Mouse (Mus musculus): ENCODE results near the gene Adam12. TPM values are rescaled to one million over a fixed set of nuclear protein-coding genes. Genes with fewer than 3 reads are reported as not detected.

Gene Adam12
- total RNA-seq, 2 experiments from 2014 or later = 4.6 to 6.9 TPM

GRCm38 (mm10) chr7:134031256-134031655 is 200.7 kb downstream of the Adam12 start:
- no peak for DNase-seq
- intact Hi-C loops (cut with DNase I; ENCODE audit: low total_unique reads) = no loop called here

GRCm38 (mm10) chr7:134028281-134028830 is 203.6 kb downstream of the Adam12 start:
- intact Hi-C loops (cut with DNase I; ENCODE audit: low total_unique reads) = no loop called here
- DNase-seq = no peak

- no peak for DNase-seq
- intact Hi-C loops (cut with DNase I; ENCODE audit: low total_unique reads) = no loop called here
Measured at GRCm38 (mm10) chr7:134027020-134027415, 204.9 kb downstream of the Adam12 start.

- DNase-seq = peak; percentile 80
- intact Hi-C loops (cut with DNase I; ENCODE audit: low total_unique reads) = no loop called here
Measured at GRCm38 (mm10) chr7:134026200-134027019, 205.5 kb downstream of the Adam12 start.

- no peak for DNase-seq
- intact Hi-C loops (cut with DNase I; ENCODE audit: low total_unique reads) = no loop called here
Measured at GRCm38 (mm10) chr7:134022157-134022885, 209.6 kb downstream of the Adam12 start.

GRCm38 (mm10) chr7:134015226-134015625 is 216.7 kb downstream of the Adam12 start:
- intact Hi-C loops (cut with DNase I; ENCODE audit: low total_unique reads) = no loop called here
- DNase-seq = no peak

- no peak for DNase-seq
- intact Hi-C loops (cut with DNase I; ENCODE audit: low total_unique reads) = no loop called here
Measured at GRCm38 (mm10) chr7:134014733-134015132, 217.2 kb downstream of the Adam12 start.

GRCm38 (mm10) chr7:134009157-134009556 is 222.8 kb downstream of the Adam12 start:
- intact Hi-C loops (cut with DNase I; ENCODE audit: low total_unique reads) = no loop called here
- no peak for DNase-seq

- intact Hi-C loops (cut with DNase I; ENCODE audit: low total_unique reads) = no loop called here
- no peak for DNase-seq
Measured at GRCm38 (mm10) chr7:134007942-134008361, 224.0 kb downstream of the Adam12 start.

GRCm38 (mm10) chr7:134001581-134001980 is 230.4 kb downstream of the Adam12 start:
- no peak for DNase-seq
- intact Hi-C loops (cut with DNase I; ENCODE audit: low total_unique reads) = no loop called here

GRCm38 (mm10) chr7:133990930-133991329 is 241.0 kb downstream of the Adam12 start:
- intact Hi-C loops (cut with DNase I; ENCODE audit: low total_unique reads) = no loop called here
- no peak for DNase-seq

- intact Hi-C loops (cut with DNase I; ENCODE audit: low total_unique reads) = no loop called here
- no peak for DNase-seq
Measured at GRCm38 (mm10) chr7:133988356-133988755, 243.6 kb downstream of the Adam12 start.

- intact Hi-C loops (cut with DNase I; ENCODE audit: low total_unique reads) = no loop called here
- DNase-seq = no peak
Measured at GRCm38 (mm10) chr7:133986201-133986600, 245.7 kb downstream of the Adam12 start.

GRCm38 (mm10) chr7:133985648-133986047 is 246.3 kb downstream of the Adam12 start:
- intact Hi-C loops (cut with DNase I; ENCODE audit: low total_unique reads) = no loop called here
- DNase-seq = no peak

- no peak for DNase-seq
- intact Hi-C loops (cut with DNase I; ENCODE audit: low total_unique reads) = no loop called here
Measured at GRCm38 (mm10) chr7:133976388-133977122, 255.4 kb downstream of the Adam12 start.

GRCm38 (mm10) chr7:133971086-133971485 is 260.9 kb downstream of the Adam12 start:
- peak; percentile 42 for DNase-seq
- intact Hi-C loops (cut with DNase I; ENCODE audit: low total_unique reads) = no loop called here

GRCm38 (mm10) chr7:133970407-133970806 is 261.5 kb downstream of the Adam12 start:
- no peak for DNase-seq
- intact Hi-C loops (cut with DNase I; ENCODE audit: low total_unique reads) = no loop called here

- intact Hi-C loops (cut with DNase I; ENCODE audit: low total_unique reads) = no loop called here
- no peak for DNase-seq
Measured at GRCm38 (mm10) chr7:133967906-133968305, 264.0 kb downstream of the Adam12 start.

- intact Hi-C loops (cut with DNase I; ENCODE audit: low total_unique reads) = no loop called here
- DNase-seq = no peak
Measured at GRCm38 (mm10) chr7:133963501-133963900, 268.4 kb downstream of the Adam12 start.

- DNase-seq = peak; percentile 38
- intact Hi-C loops (cut with DNase I; ENCODE audit: low total_unique reads) = loop anchor here (5.0 kb wide), 1 partner anchor 268 kb away; no protein-coding TSS in a partner anchor
Measured at GRCm38 (mm10) chr7:133959200-133959599, 272.7 kb downstream of the Adam12 start.

Data from gastrocnemius, postnatal 14 days (tissue).